Mouse (Mus musculus): ENCODE data around the gene Tram2.
A peak's percentile ranks its signal among the peaks of the same experiment; 100 is the strongest.

The Tram2 gene

DNA sequence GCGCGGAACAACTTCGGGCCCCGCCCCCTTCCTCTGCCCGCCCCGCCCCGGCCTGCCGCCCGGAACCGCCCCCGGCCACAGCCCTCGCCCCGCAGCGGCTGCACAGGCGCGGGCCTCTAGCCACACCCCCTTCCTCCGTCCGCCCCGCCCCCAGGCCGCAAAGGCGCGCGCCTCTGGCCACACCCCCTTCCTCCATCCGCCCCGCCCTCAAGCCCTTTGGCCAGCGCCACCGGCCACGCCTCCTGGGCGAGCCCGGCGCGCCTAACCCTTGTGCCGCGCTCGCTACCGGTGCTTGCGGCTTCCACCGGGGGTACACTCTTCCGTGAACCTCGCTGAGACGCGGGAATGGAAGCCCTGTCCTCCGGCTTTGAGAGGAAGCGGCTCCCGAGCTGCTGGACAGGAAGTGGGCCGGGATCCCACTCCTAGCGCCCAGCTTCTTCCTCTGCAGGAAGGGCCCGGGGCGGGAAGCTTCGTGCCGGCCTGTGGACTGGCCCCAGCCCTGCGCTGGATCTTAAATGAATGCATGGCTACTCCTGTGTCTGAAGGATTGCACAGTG is at the start of gene Tram2:
Gene Tram2, minus strand, starts transcription at position 13 of the 557 bp plus-strand sequence.
- DNase-seq = peak; percentile 83

DNA sequence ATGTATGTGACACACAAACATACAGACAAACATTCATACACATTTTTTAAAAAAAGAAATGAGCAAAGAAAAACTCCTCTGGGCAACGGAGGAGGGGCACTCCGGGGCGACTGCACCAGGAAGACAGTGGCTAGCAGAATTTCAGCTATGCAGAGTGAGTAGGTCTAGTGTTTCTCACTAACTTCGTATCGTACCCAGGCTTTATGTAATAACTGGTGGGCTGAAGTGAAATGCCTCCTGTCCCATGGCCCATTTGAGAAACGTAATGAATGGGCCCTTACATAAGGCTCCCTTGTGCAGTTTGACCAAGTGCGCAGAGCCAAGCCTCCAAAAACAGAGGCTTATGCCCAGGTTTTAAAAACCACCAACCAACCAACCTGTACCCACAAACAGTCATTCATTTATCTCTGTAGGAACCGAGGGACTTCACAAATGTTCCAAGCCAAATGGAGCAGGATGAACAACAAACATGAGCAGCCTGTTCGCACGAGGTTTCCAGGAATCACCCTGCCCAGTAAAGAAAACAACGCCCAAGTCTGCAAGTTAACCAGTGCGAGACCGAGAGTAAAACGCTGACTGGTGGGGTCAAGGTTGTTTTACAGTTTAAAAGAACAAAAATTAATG is 45.8 kb upstream of the Tram2 start:
- no peak for DNase-seq

- DNase-seq = no peak
Observed at GRCm38 (mm10) chr1:21103784-21104183, 24.8 kb upstream of the Tram2 start.

- DNase-seq = peak; percentile 24
Observed at GRCm38 (mm10) chr1:21101221-21102006, 22.4 kb upstream of the Tram2 start.

DNA sequence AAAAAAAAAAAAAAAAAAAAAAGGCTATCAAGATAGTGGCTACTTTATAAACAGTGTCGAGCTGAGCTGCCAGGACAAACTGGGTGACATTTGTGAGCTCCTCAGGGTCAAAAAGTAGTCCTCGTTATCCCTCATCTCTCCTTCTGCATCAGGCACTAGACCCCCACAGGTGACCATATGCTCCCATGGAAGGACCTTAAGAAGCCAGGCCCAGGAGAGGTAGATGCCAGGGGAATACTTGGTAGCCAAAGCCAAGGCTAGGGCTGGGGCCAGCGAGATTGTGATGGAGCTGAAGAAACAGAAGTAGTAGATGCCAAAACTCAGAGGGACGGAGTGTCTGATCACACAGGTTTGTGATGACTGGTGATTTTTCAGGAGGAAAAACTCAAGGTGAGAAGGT is 21.7 kb upstream of the Tram2 start:
- peak; percentile 4 for DNase-seq

GRCm38 (mm10) chr1:21097001-21097989 is 18.3 kb upstream of the Tram2 start:
- DNase-seq = no peak

DNA sequence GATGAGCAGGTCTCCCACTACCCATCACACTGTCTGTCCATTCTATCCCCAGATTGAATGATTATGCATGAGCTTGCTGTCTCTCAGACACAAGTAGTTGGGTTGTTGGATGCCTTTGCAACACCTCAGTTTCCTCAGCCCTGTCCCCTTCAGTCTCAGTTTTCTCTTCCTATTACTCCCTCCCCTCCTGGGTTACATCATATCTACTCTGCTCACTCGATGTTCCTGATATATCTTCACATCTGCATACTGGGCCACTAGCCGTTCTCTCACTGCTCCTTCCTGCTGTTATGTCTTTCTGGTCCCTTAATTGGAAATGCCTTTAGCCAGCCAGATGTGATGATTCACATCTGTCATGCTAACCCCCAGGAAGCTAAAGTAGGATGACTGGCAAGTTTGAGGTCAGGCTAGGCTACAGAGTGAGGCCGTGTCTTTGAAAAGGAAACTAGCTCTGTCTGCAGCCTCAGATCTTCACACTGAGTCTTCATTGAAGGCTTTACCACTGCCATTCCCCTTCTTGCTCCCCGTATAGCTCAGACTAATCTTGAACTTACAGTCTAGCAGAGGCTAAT is 15.7 kb upstream of the Tram2 start:
- no peak for DNase-seq

DNA sequence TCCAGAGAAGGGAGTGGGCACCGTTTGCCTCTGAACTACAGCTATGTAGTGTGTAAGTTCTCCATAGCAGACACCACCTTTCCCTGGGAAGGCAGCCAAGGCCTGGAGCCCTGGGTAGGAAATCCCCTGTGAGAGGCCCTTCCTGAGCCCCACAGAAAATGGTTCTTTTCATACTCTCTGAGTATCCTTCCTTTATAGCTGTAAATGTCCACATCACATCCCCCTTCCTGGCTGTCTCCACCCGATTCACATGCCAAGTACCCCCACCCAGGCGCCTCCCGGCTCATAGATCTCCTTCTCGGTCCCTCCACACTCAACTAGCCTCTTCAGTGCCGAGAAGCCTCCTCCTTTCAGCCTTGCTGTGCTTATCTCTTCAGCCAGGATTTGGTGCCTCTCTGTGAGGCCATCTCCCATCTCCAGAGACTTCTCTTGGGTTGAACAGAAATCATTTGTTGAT is 10.7 kb upstream of the Tram2 start:
- no peak for DNase-seq

DNA sequence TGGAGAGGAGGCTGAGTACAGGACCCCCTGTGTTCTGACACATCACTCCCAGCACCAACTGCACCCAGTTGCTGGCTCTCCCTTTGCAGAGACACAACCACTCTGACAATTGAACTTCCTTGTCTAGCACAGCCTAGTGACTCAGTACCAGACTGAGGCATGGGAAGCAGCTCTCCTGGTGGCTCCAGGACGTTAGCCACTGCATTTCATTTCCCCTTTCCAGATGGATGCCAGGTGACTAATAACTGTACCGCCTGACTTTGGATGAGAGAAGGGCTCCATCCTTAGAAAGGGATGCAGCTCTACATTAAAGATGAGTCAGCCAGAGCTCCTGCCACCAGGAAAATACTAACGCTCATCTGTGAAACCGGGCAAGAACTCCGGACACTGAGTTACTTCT is 7.3 kb upstream of the Tram2 start:
- DNase-seq = no peak

GRCm38 (mm10) chr1:21084661-21085060 is 5.6 kb upstream of the Tram2 start:
- DNase-seq = no peak

DNA sequence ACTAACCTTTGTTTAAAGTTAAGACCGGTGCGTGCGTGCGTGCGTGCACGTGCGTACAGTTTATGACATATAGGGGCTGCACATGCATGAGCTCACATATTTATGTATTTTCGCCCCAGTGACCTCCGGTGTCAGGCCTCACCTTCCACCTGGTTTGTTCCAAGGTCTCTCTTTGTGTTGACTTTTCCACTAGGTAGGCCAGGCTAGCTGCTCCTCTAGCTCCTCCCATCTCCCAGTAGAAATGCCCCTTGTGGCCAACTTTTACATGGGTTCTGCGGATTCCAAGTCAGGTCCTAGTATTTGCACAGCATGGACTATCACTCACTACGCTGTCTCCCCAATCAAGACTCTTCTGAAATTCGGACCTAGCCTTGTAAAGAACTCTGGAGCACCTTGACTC is 1.3 kb upstream of the Tram2 start:
- peak; percentile 26 for DNase-seq

GRCm38 (mm10) chr1:21078481-21079214 is 381 bp downstream of the Tram2 start:
- no peak for DNase-seq

- no peak for DNase-seq
Observed at GRCm38 (mm10) chr1:21077619-21078018, 1.4 kb downstream of the Tram2 start.

DNA sequence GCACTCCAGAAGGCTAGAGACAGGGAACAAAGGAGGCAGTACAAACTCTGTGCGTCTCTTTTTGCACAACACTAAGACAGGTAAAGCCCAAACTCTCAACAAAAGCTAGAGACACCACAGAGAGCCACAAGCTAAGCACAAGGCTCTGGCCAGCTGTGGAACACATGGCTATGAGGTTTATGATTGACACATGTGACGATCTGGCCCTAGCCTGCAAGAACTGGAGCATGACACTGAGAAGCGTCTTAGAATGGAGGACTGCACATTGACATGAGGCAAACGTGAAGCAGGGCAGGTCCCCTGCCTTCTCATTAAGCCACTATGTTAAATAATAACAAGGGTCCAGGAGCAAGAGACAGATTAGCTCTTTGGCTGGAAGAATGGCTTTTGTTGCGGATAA is 1.8 kb downstream of the Tram2 start:
- no peak for DNase-seq

GRCm38 (mm10) chr1:21075986-21076495 is 3.0 kb downstream of the Tram2 start:
- DNase-seq = no peak

- no peak for DNase-seq
Observed at GRCm38 (mm10) chr1:21074231-21074630, 4.8 kb downstream of the Tram2 start.

DNA sequence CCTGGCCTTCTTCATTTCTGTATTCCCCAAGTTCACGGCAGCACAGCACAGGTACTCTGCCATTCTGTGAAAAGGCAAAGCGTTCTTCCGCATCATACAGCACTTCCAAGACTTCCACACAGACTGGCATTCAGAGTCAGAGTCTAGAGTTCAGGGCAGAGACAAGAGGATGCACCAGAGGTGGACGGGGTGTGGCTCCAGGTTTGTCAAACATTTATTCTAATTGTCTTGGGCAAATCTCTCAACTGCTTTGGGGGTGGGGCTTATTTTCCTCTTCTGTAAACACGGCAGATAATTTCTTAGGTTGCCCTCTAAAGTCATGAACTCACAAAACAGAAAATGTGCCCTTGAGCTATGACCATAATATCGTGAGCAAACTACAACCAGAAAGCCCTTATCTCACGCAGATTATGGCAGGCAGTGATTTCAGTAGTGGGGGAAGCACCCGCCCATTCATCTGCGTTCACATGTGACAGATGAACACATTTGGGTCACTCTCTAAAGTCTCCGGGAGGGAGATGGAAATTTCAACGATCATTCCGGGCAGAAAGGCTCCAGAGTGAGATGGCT is 6.1 kb downstream of the Tram2 start:
- DNase-seq = no peak

- no peak for DNase-seq
Observed at GRCm38 (mm10) chr1:21070658-21071057, 8.4 kb downstream of the Tram2 start.

DNA sequence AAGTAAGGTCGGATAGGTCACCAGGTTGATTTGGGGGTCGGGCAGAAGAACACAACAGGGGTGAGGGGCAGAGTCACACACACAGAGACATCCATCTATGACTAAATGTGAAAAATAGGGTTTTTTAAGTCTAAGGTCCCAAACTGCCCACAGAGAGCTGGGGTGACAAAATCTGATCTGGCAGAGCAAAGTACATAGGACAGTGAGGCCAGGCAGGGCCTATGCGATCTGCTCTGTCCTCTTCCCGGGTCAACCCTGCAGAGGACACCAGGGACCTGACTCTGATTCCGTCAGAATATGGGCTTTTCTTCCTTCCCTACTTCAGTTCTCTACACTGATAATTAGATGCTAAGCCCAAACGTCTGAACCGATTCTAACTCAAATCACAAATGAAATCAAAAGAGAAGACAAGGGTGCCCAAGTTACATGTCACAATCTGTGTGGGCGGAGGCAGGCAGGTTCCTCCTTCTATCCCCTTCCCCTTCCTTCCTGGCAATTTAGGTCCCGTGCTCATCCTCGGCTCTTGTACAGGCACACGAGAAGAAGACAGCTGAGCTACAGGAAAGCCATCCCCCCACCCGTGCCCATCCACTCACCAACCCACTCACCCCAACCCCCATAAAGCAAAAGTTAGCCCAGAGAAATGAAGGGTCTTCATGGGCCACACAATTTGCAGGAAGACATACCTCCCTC is 9.1 kb downstream of the Tram2 start:
- no peak for DNase-seq

DNA sequence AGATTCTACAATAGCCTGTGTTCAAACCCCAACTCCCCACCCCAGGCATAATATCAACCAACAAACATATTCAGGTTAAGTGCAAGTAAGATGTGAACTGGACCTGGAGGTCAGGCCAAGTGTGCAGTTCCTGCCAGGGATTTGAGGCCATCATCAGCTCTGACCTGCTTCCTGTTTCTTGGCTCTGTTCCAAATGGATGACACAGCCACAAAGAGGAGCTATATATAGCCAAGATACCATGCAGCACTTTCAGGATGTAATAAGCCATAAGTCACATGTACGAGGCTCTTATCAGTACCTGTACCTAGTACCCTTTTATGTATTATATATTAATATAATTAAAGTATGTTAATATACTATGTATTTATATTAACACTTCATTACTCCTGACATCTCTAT is 10.5 kb downstream of the Tram2 start:
- peak; percentile 21 for DNase-seq

Measured in cerebellum, adult 11-12 months (tissue).